Mouse (Mus musculus) layer of hippocampus, adult 8-10 months (tissue): Measurements from ENCODE around the gene Cdc42ep5. TPM values are rescaled to one million over a fixed set of nuclear protein-coding genes. Genes with fewer than 3 reads are reported as not detected.
A peak's percentile ranks its signal among the peaks of the same experiment; 100 is the strongest.

ENCODE experiments used
- DNase-seq, 2 experiments: peaks; one replicate each; pipeline ENCODE4 v3.0.0; 2022; ENCODE audit warnings: low spot score in 2 of 2
- total RNA-seq, 4 experiments: library from RNA; stranded (reverse); gene quantifications; 2 replicates each; pipeline ENCODE4 v1.2.4; 2022

The Cdc42ep5 gene
- total RNA-seq, 4 experiments from 2014 or later, result 0.89 to 1.3 (median 1.1) TPM; not detected in 1

DNA sequence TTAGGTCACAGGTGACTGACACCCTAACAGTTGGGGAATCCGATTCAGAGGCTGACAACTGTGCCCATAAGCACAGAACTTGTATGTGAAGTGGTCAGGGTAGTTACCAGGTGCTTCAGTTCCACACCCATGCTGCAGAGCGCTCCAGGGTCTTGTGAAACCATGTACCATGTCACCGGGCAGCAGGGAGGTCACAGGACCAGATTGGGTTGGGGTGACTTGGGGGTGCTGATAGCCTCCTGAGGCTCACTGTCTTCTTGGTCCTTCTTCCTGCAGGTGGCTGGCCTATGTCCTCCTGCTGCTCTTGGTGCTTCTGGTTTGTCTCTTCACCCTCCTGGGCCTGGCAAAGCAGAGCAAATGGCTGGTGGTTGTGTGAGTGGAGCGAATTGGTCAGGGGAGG, 36.8 kb downstream of the Cdc42ep5 start:
- DNase-seq, result no peak

DNA sequence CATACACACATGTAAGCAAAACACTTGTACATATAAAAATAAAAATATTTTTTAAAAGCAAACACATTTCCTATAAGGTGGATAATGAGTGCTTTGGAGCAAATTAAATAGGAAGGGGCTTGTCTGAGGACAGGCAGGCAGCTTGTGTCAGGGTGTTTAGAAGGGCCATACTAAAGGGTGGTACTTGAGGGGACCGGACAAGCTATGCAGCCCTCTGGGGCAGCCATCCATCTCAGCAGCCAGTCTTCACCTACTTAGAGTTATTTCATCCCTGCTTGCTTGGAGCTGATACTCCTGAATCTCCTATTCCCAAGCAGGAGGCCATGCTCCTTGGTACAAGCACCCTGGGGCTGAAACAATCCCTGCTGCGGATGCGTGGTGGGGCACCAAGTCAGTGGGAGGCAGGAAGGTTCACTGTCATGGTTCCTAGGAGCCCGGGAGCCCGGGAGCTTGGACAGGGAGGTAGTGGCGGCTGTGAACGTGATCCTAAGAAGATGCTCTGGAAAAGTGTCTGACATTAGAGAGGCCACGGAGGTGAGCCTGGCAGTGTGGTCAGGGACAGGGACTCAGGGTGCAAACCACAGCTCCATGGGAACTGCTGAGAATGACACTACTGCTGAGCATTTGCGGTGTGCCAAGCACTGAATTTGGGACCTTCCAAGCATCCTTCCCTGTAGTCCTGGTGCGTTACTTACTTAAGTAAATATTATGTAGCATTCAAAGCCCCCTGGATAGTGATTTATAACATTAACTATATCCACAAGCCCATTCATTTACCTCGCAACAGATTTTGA, 37.5 kb downstream of the Cdc42ep5 start:
- no peak for DNase-seq

DNA sequence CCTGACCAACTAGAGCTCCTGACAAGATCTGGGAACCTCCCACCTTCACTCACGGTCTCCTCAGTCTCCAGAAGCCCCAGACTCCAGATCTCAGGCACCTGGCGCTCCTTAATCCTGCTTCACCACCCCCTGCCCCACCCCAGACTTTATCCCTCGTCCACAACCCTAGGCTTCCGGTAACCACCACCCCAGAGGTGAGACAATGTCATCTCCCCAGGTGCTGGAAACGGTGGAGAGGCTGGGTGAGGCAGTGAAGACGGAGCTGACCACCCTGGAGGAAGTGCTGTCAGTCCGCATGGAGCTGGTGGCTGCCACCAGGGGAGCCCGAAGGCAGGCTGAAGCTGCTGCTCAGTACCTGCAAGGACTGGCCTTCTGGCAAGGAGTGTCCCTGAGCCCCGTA, 39.4 kb downstream of the Cdc42ep5 start:
- DNase-seq, result no peak

DNA sequence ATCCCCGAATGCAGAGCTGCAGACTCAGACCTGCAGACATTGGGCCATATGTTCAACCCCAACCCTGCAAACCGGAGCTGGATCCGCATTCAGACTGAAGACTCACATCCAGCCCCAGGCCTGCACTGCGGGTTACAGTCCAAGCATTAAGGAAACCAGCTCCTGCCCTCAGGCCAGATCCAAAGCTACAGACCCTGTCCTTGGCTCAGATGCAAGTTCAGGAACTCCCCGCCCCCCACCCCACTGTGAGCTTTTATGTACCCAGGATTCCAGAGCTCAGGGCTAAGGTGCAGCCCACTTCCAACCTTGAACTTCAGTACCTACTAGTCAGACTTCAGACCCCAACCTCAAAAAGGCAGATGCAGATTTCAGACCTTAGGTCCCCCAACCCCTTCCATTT, 39.8 kb downstream of the Cdc42ep5 start:
- no peak for DNase-seq

DNA sequence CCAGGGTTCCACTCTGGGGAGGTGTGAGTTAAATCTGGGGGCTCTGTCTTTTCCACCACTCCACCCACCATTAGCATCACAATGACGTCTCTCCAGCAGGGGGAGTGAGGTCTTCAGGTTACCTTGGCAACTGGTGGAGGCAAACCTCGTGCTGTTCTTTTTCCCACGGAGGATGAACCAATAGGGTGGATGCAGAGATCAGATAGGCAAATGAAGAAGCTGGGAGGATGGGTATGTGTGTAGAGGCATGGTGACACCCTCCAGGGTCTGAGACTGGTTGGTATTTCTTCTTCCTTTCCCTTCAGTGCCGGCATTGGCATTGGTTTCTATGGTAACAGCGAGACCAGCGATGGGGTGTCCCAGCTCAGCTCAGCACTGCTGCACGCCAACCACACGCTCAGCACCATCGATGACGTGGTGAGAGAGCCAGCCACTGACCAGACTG, 40.3 kb downstream of the Cdc42ep5 start:
- DNase-seq, result peak; percentile 89 to 95

DNA sequence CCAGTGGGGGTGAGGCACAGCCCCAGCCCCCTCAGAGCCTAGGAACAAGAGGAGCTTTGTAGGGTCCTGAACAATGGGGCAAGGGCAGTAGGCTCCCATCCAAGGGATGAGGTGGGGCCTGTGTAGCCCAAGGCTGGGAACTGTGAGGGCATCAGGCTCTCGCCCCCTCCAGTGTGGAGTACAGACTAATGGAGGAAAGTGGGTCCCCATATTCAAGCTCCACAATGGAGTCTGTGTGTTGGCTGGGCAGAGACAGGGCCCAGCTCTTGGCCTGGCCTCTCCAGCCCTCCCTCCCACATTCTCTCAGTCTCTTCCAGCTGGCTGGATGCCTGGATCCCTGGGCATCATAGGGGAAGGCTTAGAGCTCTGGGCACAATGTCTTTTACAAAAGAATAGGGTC, 40.9 kb downstream of the Cdc42ep5 start:
- peak; percentile 85 to 95 for DNase-seq

DNA sequence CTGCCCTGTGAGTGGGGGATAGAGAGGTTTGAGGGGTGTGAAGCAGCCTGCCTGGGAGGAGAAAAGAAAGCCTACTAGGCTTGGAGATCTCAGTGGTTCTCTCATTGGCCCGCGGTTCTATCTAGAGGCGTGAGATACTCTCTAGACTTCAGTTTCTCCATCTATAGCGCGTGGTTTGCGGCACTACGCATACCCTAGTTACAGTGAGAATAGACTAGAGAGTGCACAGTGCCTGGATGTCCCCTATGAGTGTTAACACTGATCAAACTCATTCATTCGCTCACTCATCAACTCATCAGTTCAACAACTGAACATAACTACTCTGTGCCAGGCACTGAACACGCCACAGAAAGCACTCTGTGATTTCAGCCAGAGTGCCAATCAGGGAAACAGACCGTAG, 41.9 kb downstream of the Cdc42ep5 start:
- DNase-seq, result no peak

DNA sequence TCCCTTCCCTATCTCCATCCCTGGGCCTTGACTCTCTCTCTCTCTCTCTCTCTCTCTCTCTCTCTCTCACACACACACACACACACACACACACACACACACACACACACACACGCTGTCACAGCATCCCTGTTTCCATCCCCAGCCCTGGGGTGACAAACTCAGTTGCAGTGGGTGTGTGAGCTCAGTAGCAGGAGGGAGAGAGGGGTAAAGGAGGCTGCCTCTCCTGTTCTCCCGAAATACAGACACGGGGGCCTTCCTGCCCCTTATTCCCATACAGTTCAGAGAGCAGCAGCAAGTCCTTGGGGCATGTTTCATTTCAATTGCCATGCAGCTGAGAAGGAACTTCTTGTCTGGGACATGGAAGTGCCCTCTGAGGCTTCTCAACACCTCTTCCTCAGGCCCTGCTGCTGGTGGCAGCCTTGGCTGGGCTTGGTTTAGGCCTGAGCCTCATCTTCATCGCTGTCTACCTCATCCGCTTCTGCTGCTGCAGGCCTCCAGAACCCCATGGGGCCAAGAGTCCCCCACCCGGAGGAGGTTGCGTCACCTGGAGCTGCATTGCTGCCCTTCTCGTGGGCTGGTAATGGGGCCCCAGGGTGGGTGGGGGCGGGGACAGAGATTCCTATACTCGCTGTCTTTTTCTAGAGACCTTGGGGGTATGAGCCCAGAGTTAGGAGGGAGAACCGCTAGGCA, 42.4 kb downstream of the Cdc42ep5 start:
- no peak for DNase-seq

DNA sequence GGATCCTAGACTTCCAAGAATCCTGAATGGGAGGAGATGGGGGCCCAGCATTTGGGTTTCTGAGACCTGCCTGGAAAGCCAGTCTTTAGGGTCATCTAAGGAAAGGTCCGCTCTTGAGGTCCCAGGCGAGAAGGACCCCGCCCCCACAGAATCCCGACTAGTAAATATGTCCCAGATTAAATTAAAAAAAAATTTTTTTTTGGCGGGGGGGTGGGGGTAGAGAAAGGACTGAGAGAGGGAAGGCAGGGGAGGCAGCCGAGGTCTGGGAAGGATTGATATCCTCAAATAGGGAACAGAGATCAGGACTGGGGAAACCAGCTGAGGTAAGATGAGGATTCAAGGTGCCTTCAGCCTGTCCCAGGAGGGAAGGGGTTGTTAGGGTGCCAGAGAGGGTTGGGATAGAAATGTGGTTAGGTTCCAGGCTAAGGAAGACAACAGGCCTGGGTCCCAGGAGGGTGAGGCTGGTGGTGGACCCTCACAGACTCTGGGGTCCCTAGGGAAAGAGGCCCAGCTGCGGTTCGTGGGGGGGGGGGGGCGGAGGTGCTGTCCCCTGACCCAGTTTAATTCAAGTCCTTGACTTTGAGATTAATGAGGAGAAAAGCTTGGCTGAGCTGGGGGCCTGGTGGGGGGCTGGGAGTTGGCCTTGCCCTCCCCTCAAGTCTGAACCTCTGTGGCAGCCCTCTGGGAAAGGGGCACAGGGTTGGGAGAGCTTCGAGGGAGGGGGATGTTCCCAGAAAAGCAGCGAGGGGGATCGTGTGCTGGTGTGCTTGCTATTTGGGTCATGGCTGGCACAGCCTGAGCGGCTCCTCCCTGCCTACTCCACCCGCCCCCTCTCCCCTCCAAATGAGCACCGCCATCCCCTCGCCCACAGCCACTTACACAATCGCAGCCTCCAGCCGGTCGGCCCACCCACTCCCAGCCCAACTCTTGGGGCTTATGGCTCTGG, 44.4 kb downstream of the Cdc42ep5 start:
- peak in 1 of 2 experiments; percentile 52 for DNase-seq

DNA sequence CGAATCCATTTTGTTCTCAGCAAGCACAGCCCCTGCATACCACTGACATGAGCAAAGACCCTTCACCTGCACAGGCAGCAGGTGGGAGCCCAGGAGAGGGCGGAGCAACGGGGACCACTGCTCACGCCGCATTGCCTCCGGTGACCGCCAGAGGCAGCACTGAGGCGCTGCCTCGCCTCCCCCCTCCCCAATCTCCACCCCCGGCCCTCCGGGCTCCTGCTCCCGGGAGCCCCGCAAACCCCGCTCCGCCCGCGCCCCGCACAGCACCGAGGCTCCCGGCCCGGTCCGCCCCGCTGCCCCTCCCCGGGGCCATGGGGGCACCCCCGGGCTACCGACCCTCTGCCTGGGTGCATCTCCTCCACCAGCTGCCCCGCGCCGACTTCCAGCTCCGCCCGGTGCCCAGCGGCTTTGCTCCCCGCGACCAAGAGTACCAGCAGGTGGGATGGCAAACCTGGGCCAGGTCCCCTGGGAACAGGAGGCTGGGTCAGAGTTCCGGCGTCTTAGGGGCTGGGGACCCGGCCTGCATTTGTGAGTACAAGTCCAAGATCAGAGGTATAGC, 45.2 kb downstream of the Cdc42ep5 start, which contains the start of gene Ttyh1:
Gene Ttyh1 (plus strand): TSS at position 65 of the 559 bp plus-strand sequence.
- DNase-seq, result peak in 1 of 2 experiments; percentile 64

DNA sequence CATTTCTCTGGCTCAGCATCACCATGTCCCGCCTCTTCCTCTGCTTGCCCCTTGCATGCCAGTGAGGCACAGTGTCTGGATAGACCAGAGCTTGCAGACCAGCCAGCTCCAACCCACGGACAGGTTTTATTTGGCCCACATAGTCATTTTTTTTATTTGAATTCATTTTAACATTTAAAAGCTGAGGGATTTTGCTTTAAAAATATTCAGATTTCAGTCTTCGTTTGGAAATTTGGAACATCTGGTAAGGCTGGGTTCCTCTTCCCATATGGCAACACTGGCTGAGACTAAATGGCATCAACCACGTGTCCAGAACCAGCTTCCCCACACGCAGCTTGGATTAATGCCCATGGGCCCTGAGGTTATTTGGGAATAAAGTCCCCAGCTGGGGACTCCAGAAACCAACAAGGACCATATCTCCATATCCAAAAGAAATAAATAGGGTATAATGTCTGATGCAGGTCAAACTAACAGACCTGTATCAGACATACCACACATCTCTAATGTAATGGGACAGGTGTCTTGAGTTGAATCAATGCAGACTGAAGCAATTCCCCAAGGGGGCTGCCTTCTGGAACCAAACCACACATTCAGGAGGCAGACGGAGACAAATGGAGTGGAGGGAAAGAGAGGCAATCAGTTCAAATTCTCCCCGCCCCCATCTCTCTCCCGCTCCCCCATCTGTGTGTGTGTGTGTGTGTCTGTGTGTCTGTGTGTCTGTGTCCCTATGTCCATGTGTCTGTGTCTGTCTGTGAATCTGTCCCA, 47.4 kb downstream of the Cdc42ep5 start:
- peak in 1 of 2 experiments; percentile 59 for DNase-seq

DNA sequence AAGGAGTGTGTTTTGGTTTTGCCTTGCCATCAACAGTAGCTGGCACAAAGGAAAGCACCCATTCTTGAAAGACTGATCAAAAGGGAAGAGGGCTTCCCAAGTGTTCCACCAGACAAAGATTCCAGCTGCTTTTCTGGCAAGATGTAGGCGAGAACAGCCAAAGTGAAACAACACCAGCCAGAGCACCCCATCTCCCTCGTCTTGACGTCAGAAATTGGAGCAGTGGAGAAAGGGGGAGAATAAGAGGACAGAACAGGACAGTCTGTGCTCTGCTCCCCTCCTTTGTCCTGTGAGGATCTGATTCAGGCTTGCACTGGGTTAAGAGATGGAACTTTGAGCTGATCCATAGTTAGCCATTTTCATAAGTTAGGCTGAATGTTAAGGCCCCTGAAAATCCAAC, 52.9 kb downstream of the Cdc42ep5 start:
- peak in 1 of 2 experiments; percentile 20 for DNase-seq

DNA sequence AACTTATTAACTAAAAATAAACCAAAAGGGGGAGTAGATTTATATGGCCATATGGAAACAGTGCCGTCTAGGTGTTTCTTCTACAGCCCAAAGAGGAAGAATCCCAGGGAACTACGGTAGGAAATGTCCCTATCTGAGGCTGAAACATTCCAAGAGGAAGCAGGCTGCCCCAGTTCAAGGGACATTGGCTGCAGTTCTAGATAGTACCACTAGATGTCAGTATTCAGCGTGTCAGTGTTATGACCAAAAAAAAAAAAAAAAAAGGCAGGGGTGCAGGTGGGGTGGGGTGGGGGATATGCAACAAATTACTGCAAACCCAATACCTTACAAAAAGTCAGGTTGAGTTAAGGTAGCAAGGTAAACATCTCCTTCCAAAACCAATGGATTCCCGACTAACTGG, 61.2 kb downstream of the Cdc42ep5 start:
- DNase-seq, result no peak

Other genes starting within 250 kb of the Cdc42ep5 start
- gene Lilra6, start 249.4 kb downstream of the Cdc42ep5 start, total RNA-seq, result not detected
- gene Lair1, start 101.7 kb downstream of the Cdc42ep5 start, total RNA-seq, result 10 to 100 TPM in 2 of 4 experiments, 1 to 10 TPM in 2; 6.6 to 31.0 (median 18.0) TPM
- gene Ttyh1, start 45.5 kb downstream of the Cdc42ep5 start, total RNA-seq, result 100 to 1,000 TPM; 459 to 552 (median 528) TPM
- 100 to 1,000 TPM; 173 to 209 (median 190) TPM for gene Leng8, start 27.8 kb downstream of the Cdc42ep5 start, total RNA-seq
- 1 to 10 TPM; 5.1 to 6.8 (median 5.7) TPM for gene Leng9, start 14.5 kb downstream of the Cdc42ep5 start, total RNA-seq
- under 1 TPM in 1 of 4 experiments, not detected in 3; 0.50 TPM for gene Lilra5, start 72.9 kb upstream of the Cdc42ep5 start, total RNA-seq
- gene Ncr1, start 172.9 kb upstream of the Cdc42ep5 start, total RNA-seq, result not detected
- under 1 TPM in 1 of 4 experiments, not detected in 3; 0.51 TPM for gene Gp6, start 232.9 kb upstream of the Cdc42ep5 start, total RNA-seq